ENCODE assay signal across 1 mouse cellular context in the genomic region with DNA sequence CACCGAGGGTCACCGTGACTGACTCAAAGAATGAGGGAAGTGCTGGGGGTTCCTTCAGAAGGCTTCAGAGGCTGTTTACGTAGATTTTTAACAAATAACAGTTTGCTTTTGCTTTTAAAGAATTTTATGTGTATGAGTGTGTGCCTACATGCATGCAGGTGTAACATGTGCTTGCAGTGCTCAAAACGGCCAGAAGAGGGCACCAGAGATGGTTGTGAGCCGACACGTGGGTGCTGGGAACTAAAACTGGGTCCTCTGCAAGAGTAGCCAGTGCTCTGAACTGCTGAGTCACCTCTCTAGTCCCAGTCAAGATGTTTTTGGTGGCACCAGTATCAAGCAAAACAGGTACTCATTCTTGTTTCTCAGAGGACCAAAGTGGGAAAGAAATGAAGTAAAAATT.
TF ChIP-seq lines count a peak whose summit lies in the region.

No protein-coding gene starts in this region.

TF ChIP-seq in CH12.LX, 34 proteins besides CTCF, POLR2A, EP300 and RAD21:
- TF ChIP-seq BHLHE40 (IDR thresholded peaks at IDR 0.05; ENCODE audit: low read depth, low read length) (no peak), SIN3A (IDR thresholded peaks at IDR 0.05; ENCODE audit: low read length) (no peak)
